Mouse (Mus musculus): ENCODE results near the gene Nudt15. TPM values are rescaled to one million over a fixed set of nuclear protein-coding genes. Genes with fewer than 3 reads are reported as not detected.
"Not testable (repeated sequence)": the region's sequence is repeated elsewhere in the genome, so short reads cannot be mapped to it uniquely, and the experiment has no call there.

Gene Nudt15
- polyA plus RNA-seq (2012; rRNA removed) = 1.7 and 2.2 TPM in 2 replicates

GRCm38 (mm10) chr14:73548051-73548450, at the start of gene Nudt15:
Gene Nudt15, minus strand, starts transcription at chr14:73548242.
- DNase-seq (ENCODE audit: low spot score) = no peak

- no peak for DNase-seq (ENCODE audit: low spot score)
These were observed 44.1 kb upstream of the Nudt15 start for GRCm38 (mm10) chr14:73592166-73592565.

DNA sequence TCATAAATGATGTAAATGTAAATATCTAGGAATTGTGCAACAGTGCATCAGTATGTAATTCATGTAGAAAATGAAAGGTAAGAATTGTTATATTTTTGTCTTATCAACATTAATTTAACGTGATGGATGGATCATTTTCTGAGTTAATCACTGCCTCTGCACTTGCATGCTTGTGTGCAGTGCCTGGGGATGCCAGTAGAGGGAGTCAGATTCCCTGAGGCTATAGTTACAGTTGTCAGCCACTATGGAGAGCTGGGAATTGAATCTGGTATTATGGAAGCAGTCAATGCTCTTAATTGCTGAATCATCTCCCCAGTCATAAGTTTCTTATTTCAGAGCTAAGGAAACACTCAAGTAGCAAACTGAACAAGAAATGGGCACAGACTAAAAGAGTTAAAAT, 40.0 kb upstream of the Nudt15 start:
- DNase-seq (ENCODE audit: low spot score) = no peak

GRCm38 (mm10) chr14:73576336-73576735, 28.3 kb upstream of the Nudt15 start:
- DNase-seq (ENCODE audit: low spot score) = no peak

DNA sequence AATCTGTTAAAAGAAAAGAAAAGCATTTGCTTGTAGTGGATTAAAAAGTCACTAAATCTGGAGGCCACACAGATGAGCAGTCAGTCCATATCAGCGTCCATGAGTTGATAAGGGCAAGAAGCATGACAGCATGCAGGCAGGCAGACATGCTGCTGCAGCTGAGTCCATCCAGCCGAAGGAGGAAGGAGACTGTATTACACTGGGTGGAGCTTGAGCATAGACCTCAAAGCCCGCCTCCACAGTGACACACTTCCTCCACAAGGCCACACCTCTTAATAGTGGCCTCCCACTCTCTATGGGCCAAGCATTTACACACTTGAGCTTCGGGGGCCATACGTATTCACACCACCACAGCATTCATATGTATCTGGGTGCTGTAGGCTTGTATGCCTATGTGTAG, 26.0 kb upstream of the Nudt15 start:
- DNase-seq (ENCODE audit: low spot score) = no peak

DNA sequence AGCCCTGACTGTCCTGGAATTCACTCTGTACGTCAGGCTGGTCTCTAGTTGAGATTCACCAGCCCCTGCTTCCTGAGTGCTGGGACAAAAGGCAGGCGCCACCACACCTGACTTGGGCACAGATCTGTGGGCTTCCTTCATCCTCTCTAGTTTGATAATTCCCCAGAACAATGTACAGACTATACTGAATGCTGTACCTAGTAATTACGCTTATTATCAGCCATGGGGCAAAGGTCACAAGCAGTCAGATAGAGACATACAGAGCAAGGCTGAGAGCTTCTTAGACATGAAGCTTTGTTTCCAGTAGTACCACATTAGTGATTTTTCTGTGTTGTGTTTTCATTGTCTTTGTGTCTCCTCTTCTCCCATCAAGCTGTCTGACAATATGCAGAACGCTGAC, 23.1 kb upstream of the Nudt15 start:
- DNase-seq (ENCODE audit: low spot score) = no peak

- not testable (repeated sequence) for DNase-seq (ENCODE audit: low spot score)
These were observed 21.8 kb upstream of the Nudt15 start for GRCm38 (mm10) chr14:73569831-73570230.

GRCm38 (mm10) chr14:73553122-73553696, 5.2 kb upstream of the Nudt15 start:
- DNase-seq (ENCODE audit: low spot score) = no peak

- DNase-seq (ENCODE audit: low spot score) = peak; percentile 90
These were observed 4.5 kb upstream of the Nudt15 start for GRCm38 (mm10) chr14:73552341-73553121.

DNA sequence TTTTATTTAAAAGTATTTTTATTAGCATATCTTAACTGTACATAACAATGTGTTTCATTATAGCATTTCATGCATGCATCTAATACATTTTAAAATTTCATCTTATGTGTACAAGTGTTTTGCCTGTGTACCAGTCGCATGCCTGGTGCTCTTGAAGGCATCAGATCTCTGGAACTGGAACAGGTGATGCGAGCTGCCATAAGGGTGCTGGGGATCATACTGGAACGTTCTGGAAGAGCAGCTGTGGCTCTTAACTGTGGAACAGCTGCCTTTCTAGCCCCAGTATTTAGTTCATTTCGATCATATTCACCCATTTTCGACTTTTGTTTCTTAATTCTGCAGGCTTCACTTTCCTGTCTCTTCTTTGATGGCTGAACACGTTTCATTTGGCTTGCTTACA, 3.1 kb upstream of the Nudt15 start:
- no peak for DNase-seq (ENCODE audit: low spot score)

- no peak for DNase-seq (ENCODE audit: low spot score)
These were observed 2.7 kb upstream of the Nudt15 start for GRCm38 (mm10) chr14:73550732-73551131.

DNA sequence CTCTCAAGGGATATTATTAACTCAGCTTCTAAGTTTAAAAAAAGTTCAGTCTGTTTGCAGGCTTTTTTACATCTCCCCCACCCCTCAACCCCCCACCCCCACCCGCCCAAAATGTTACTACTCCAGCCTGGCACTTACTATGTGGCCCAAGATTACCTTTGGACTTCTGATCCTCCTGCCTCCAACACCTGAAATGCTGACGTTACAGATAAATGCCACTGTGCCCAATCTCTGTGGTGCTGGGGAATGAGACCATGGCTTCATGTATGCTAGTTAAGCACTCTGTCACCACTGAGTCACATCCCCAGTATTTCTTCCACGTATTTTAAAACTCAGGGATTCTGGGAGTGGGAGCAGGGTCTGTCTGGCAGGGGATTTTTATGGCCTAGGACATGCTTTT, 2.2 kb upstream of the Nudt15 start:
- no peak for DNase-seq (ENCODE audit: low spot score)

DNA sequence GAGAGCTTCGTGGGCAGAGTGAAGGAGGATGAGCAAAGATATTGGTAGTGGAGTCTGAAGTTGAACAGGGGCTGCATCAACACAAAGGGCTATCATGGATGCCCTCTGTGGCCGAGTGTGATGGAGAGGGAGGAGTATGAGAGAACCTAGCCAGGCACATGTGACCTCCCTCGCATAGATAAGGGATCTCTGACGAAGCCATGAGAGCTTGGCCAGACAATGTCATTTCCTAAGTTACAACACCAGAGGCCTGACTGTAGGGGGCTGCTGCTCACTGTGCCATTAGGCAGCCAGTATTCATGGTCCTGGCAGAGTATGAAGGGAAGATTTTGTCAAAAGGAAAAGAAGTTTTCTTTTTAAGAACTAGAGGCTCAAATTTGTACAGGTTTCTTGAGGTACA, 1.0 kb downstream of the Nudt15 start:
- DNase-seq (ENCODE audit: low spot score) = no peak

- DNase-seq (ENCODE audit: low spot score) = no peak
These were observed 4.3 kb downstream of the Nudt15 start for GRCm38 (mm10) chr14:73543781-73544180.

- no peak for DNase-seq (ENCODE audit: low spot score)
These were observed 12.4 kb downstream of the Nudt15 start for GRCm38 (mm10) chr14:73535641-73536040.

- DNase-seq (ENCODE audit: low spot score) = no peak
These were observed 14.1 kb downstream of the Nudt15 start for GRCm38 (mm10) chr14:73533755-73534465.

DNA sequence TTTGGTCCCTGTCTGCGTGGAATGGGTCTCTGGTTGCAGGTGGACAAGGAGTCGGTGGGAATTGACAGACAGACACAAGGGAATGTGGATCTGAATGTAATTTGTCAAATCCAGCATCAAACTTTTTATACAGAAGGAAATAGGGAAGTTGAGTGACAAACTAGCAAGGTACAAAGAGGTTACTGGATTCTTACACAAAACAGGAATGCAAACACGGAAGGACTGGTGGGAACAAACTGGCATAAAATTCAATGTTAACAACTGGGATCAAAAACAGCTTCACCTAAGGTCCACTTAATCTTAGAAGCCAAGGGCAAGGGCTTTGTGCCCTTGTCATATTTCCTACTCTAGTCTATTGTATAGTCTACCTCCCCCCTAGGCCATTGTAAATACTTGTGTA, 19.4 kb downstream of the Nudt15 start:
- DNase-seq (ENCODE audit: low spot score) = not testable (repeated sequence)

GRCm38 (mm10) chr14:73524766-73525448, 23.1 kb downstream of the Nudt15 start, which contains the start of gene Sucla2:
Gene Sucla2, plus strand, starts transcription at chr14:73525319.
- peak; percentile 95 for DNase-seq (ENCODE audit: low spot score)

GRCm38 (mm10) chr14:73524136-73524535, 23.9 kb downstream of the Nudt15 start:
- no peak for DNase-seq (ENCODE audit: low spot score)

GRCm38 (mm10) chr14:73509765-73510423, 38.1 kb downstream of the Nudt15 start, which contains the start of gene Med4:
Gene Med4, plus strand, starts transcription at chr14:73510025.
- DNase-seq (ENCODE audit: low spot score) = peak; percentile 92

DNA sequence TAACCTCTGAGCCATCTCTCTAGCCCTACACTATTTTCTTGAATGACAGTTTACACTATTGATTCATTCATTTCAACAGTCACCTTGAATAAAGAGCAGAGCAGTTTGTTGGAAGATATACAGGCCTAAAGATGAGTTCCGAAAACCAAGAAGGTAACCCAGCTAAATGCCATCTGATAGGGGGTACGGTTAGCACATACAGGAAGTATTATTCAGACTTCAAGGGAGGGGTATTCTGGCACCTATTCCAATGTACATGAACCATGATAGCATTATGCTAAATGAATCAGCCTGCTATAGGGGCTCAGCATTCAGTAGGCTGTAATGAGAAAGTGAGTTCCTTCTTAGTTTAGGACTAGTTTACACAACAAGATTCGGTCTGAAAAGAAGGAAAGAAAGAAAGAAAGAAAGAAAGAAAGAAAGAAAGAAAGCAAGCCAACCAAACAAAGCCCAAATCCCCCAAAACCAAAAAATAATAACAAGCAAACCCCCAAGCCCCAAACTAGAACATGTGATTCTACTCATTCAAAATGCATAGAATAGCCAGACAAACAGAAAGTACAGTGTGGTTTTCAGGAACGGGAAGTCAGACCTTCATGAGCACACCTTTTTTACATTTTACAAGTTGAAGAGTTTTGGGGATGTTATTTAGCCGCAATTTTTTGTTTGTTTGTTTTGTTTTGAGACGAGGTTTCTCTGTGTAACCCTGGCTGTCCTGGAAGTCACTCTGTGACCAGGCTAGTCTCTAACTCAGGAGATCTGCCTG, 39.2 kb downstream of the Nudt15 start:
- DNase-seq (ENCODE audit: low spot score) = no peak
